Mouse (Mus musculus): ENCODE data around the gene Hrc. TPM values are rescaled to one million over a fixed set of nuclear protein-coding genes. Genes with fewer than 3 reads are reported as not detected.

The Hrc gene
- polyA plus RNA-seq, 1 experiment from 2014 or later: 0.76 TPM

DNA sequence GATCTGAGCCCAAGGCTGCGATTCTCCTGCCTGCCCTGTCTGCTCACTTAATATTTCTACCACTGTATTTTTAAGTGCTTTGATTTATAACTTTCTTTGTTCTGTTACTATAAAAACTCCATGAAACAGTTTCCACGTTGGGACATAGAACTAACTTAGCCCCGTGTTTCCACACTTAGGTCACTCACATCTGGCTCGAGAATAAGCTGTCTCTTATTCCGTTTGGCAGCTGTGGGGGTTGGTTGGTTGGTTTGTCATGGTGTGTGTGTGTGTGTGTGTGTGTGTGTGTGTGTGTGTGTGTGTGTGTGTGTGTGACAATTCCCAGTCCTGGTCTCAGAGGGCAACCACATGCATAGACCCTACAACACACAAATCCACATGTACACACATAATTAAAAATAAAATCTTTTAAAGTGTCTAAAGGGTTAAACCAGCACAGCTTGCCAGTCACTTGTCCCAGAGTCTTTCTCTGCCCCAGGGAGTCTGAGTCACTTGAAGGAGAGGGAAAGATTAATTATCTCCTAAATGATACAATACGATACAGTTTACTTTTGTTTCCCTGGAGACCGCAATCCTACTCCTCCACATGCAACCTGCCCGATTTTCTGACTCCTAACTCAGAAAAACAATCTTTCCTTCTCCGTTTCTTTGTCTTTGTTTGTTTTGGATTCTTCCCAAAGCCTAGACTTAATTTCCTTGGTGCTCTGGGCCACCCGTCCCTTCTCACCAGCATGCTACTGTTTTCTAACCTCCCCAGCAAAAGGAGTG lies 22.2 kb upstream of the Hrc start:
- no peaks in the 10 kb centered on the region; the same call in 1 of the 2 replicates for H3K4me1 ChIP-seq (replicated peaks; ENCODE audit: control insufficient read depth, insufficient read depth, low read length)
- H3K27ac ChIP-seq (ENCODE audit: low read depth, low read length): peak overlapping the region; percentile 60
- H3K4me3 ChIP-seq (ENCODE audit: low read depth, low read length): no peak overlapping the region
- no peaks in the 10 kb centered on the region for H3K27me3 ChIP-seq (replicated peaks; ENCODE audit: control insufficient read depth, insufficient read depth, low read length)
- peaks cover 58% of the 10 kb centered on the region for H3K36me3 ChIP-seq (ENCODE audit: control insufficient read depth, insufficient read depth)
- H3K9me3 ChIP-seq (ENCODE audit: control insufficient read depth): no peaks in the 10 kb centered on the region
- no peak for ATAC-seq
- 16% methylated on average over 10 of the region's 10 CpGs for WGBS
- TF ChIP-seq CTCF (IDR thresholded peaks at IDR 0.05; ENCODE audit: low read depth): no peak
- no peak overlapping the region; the same call in 1 of the 2 replicates for H3K4me2 ChIP-seq (replicated peaks; ENCODE audit: low read depth)
- no peak overlapping the region for H3K9ac ChIP-seq (ENCODE audit: low read depth, low read length)

DNA sequence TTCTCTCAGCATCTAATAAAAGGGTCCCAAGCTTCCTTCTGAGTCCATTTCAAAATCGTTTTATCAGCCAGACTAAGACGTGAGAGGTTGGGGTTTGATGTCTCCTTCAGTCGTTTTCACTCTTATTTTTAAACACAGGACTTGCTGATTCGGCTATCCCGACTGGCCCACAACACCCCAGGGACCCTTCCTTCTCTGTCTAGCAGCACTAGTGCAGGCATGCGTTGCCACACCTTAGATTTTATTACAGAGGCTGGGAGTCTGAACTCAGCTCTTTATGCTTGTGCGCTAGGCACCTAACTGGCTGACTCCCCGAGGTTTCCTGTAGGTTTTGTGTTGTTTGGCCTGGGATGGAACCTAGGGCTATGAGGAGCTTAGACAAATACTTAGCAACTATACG lies 21.6 kb upstream of the Hrc start:
- Histone ChIP-seq H3K4me2 (replicated peaks; ENCODE audit: low read depth) (no peak overlapping the region; the same call in 1 of the 2 replicates), H3K9me3 (ENCODE audit: control insufficient read depth) (no peaks in the 10 kb centered on the region), H3K36me3 (ENCODE audit: control insufficient read depth, insufficient read depth) (peaks cover 58% of the 10 kb centered on the region), H3K9ac (ENCODE audit: low read depth, low read length) (no peak overlapping the region), H3K27me3 (replicated peaks; ENCODE audit: control insufficient read depth, insufficient read depth, low read length) (no peaks in the 10 kb centered on the region), H3K4me3 (ENCODE audit: low read depth, low read length) (no peak overlapping the region), H3K4me1 (replicated peaks; ENCODE audit: control insufficient read depth, insufficient read depth, low read length) (no peaks in the 10 kb centered on the region; the same call in 1 of the 2 replicates), H3K27ac (ENCODE audit: low read depth, low read length) (peak overlapping the region; percentile 60)
- peak; percentile 34; the same call in 1 of the 2 replicates for ATAC-seq
- TF ChIP-seq CTCF (IDR thresholded peaks at IDR 0.05; ENCODE audit: low read depth): no peak
- WGBS: 15% methylated on average over 9 of the region's 9 CpGs

GRCm38 (mm10) chr7:45315182-45315701 lies 19.8 kb upstream of the Hrc start:
- Histone ChIP-seq H3K36me3 (ENCODE audit: control insufficient read depth, insufficient read depth) (peaks cover 61% of the 10 kb centered on the region), H3K27me3 (replicated peaks; ENCODE audit: control insufficient read depth, insufficient read depth, low read length) (no peaks in the 10 kb centered on the region), H3K4me2 (replicated peaks; ENCODE audit: low read depth) (no peak overlapping the region), H3K27ac (ENCODE audit: low read depth, low read length) (no peak overlapping the region), H3K4me1 (replicated peaks; ENCODE audit: control insufficient read depth, insufficient read depth, low read length) (no peaks in the 10 kb centered on the region; the same call in 1 of the 2 replicates), H3K9me3 (ENCODE audit: control insufficient read depth) (no peaks in the 10 kb centered on the region), H3K9ac (ENCODE audit: low read depth, low read length) (no peak overlapping the region), H3K4me3 (ENCODE audit: low read depth, low read length) (no peak overlapping the region)
- no peak for TF ChIP-seq CTCF (IDR thresholded peaks at IDR 0.05; ENCODE audit: low read depth)
- 89% methylated on average over 10 of the region's 10 CpGs for WGBS
- ATAC-seq: no peak

- Histone ChIP-seq H3K4me2 (replicated peaks; ENCODE audit: low read depth) (no peak overlapping the region), H3K36me3 (ENCODE audit: control insufficient read depth, insufficient read depth) (peaks cover 51% of the 10 kb centered on the region), H3K4me1 (replicated peaks; ENCODE audit: control insufficient read depth, insufficient read depth, low read length) (no peaks in the 10 kb centered on the region; the same call in 1 of the 2 replicates), H3K27ac (ENCODE audit: low read depth, low read length) (peak overlapping the region; percentile 77), H3K9me3 (ENCODE audit: control insufficient read depth) (no peaks in the 10 kb centered on the region), H3K9ac (ENCODE audit: low read depth, low read length) (no peak overlapping the region), H3K27me3 (replicated peaks; ENCODE audit: control insufficient read depth, insufficient read depth, low read length) (no peaks in the 10 kb centered on the region), H3K4me3 (ENCODE audit: low read depth, low read length) (no peak overlapping the region)
- peak; percentile 81 for ATAC-seq
- no peak for TF ChIP-seq CTCF (IDR thresholded peaks at IDR 0.05; ENCODE audit: low read depth)
- WGBS: 53% methylated on average over 14 of the region's 14 CpGs
Observed at GRCm38 (mm10) chr7:45316536-45316935, 18.6 kb upstream of the Hrc start.

GRCm38 (mm10) chr7:45322245-45322644 lies 12.8 kb upstream of the Hrc start:
- Histone ChIP-seq H3K27me3 (replicated peaks; ENCODE audit: control insufficient read depth, insufficient read depth, low read length) (no peaks in the 10 kb centered on the region), H3K36me3 (ENCODE audit: control insufficient read depth, insufficient read depth) (peaks cover 58% of the 10 kb centered on the region), H3K9ac (ENCODE audit: low read depth, low read length) (no peak overlapping the region), H3K4me1 (replicated peaks; ENCODE audit: control insufficient read depth, insufficient read depth, low read length) (peaks cover 2% of the 10 kb centered on the region; the same call in 1 of the 2 replicates), H3K4me2 (replicated peaks; ENCODE audit: low read depth) (no peak overlapping the region), H3K27ac (ENCODE audit: low read depth, low read length) (peak overlapping the region; percentile 74; the same call in 1 of the 2 replicates), H3K9me3 (ENCODE audit: control insufficient read depth) (no peaks in the 10 kb centered on the region), H3K4me3 (ENCODE audit: low read depth, low read length) (no peak overlapping the region)
- 91% methylated on average over 4 of the region's 4 CpGs for WGBS
- ATAC-seq: no peak
- no peak for TF ChIP-seq CTCF (IDR thresholded peaks at IDR 0.05; ENCODE audit: low read depth)

DNA sequence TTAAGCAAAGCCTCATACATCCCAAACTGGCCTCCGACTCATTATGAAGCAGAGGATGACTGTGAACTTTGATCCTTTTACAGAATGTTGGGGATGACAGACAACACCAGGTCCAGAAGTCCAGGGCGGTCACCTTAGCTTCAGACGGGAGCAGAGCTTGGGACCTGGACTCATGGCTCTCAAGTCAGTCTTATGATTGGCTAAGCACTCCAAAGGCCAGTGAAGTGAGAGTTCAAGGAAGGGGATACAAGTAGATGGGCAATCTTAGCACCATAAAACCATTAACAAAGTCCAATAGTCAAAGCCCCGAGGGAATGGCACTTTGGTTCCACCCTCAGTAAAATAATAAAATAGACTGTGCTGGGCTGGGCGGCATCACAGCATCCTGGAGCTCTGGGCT lies 12.0 kb upstream of the Hrc start:
- Histone ChIP-seq H3K4me2 (replicated peaks; ENCODE audit: low read depth) (no peak overlapping the region), H3K4me1 (replicated peaks; ENCODE audit: control insufficient read depth, insufficient read depth, low read length) (peaks cover 2% of the 10 kb centered on the region; the same call in 1 of the 2 replicates), H3K9ac (ENCODE audit: low read depth, low read length) (no peak overlapping the region), H3K36me3 (ENCODE audit: control insufficient read depth, insufficient read depth) (peaks cover 56% of the 10 kb centered on the region), H3K4me3 (ENCODE audit: low read depth, low read length) (no peak overlapping the region), H3K27me3 (replicated peaks; ENCODE audit: control insufficient read depth, insufficient read depth, low read length) (no peaks in the 10 kb centered on the region), H3K9me3 (ENCODE audit: control insufficient read depth) (no peaks in the 10 kb centered on the region), H3K27ac (ENCODE audit: low read depth, low read length) (peak overlapping the region; percentile 74)
- 43% methylated on average over 5 of the region's 5 CpGs for WGBS
- peak; percentile 23 for TF ChIP-seq CTCF (IDR thresholded peaks at IDR 0.05; ENCODE audit: low read depth)
- ATAC-seq: peak; percentile 95

All from intestine, postnatal 0 days (tissue).